Mouse (Mus musculus) adrenal gland, adult 8-10 months (tissue): ENCODE measurements around the gene Fbxw5. TPM values are rescaled to one million over a fixed set of nuclear protein-coding genes. Genes with fewer than 3 reads are reported as not detected.
A peak's percentile ranks its signal among the peaks of the same experiment; 100 is the strongest.

Source experiments
- DNase-seq: peaks from one replicate; pipeline ENCODE4 v3.0.0; 2022
- total RNA-seq, 4 experiments: library from RNA; stranded (reverse); gene quantifications; 2 replicates each; pipeline ENCODE4 v1.2.4; 2022

The Fbxw5 gene
- 100 to 1,000 TPM in 3 of 4 experiments, 10 to 100 TPM in 1; 82.5 to 114 (median 107) TPM for total RNA-seq

GRCm38 (mm10) chr2:25500576-25501405, at the start of gene Fbxw5:
Fbxw5 (plus strand) TSS chr2:25500750.
- peak; percentile 82 for DNase-seq

- DNase-seq: no peak
Measured at GRCm38 (mm10) chr2:25450853-25451647, 49.5 kb upstream of the Fbxw5 start.

GRCm38 (mm10) chr2:25452951-25453350, 47.6 kb upstream of the Fbxw5 start:
- DNase-seq: no peak

- DNase-seq: no peak
Measured at GRCm38 (mm10) chr2:25456205-25456953, 44.2 kb upstream of the Fbxw5 start, which contains the start of gene Clic3. Clic3 (plus strand) TSS chr2:25456838.

- DNase-seq: no peak
Measured at GRCm38 (mm10) chr2:25457022-25457896, 43.3 kb upstream of the Fbxw5 start.

GRCm38 (mm10) chr2:25458911-25459310, 41.6 kb upstream of the Fbxw5 start:
- no peak for DNase-seq

GRCm38 (mm10) chr2:25460135-25460534, 40.4 kb upstream of the Fbxw5 start:
- peak; percentile 39 for DNase-seq

GRCm38 (mm10) chr2:25460551-25461309, 39.8 kb upstream of the Fbxw5 start, which contains the start of gene Paxx:
Paxx (minus strand) TSS chr2:25461094.
- peak; percentile 95 for DNase-seq

- no peak for DNase-seq
Measured at GRCm38 (mm10) chr2:25461407-25461806, 39.1 kb upstream of the Fbxw5 start.

GRCm38 (mm10) chr2:25463630-25464029, 36.9 kb upstream of the Fbxw5 start:
- DNase-seq: no peak

GRCm38 (mm10) chr2:25465256-25465655, 35.3 kb upstream of the Fbxw5 start:
- no peak for DNase-seq

- no peak for DNase-seq
Measured at GRCm38 (mm10) chr2:25465816-25466635, 34.5 kb upstream of the Fbxw5 start.

- DNase-seq: no peak
Measured at GRCm38 (mm10) chr2:25467606-25468303, 32.8 kb upstream of the Fbxw5 start.

GRCm38 (mm10) chr2:25468962-25469915, 31.3 kb upstream of the Fbxw5 start:
- no peak for DNase-seq

- DNase-seq: no peak
Measured at GRCm38 (mm10) chr2:25469969-25470368, 30.6 kb upstream of the Fbxw5 start, which contains the start of gene Ptgds. Ptgds (minus strand) TSS chr2:25470046.

GRCm38 (mm10) chr2:25472550-25472949, 28.0 kb upstream of the Fbxw5 start:
- DNase-seq: no peak

- no peak for DNase-seq
Measured at GRCm38 (mm10) chr2:25477541-25477940, 23.0 kb upstream of the Fbxw5 start.
